Mouse (Mus musculus) gastrocnemius, postnatal 4 days (tissue): ENCODE results near the gene Dvl2. TPM values are rescaled to one million over a fixed set of nuclear protein-coding genes. Genes with fewer than 3 reads are reported as not detected.

Experiments used
- DNase-seq, 2 experiments: peaks; one replicate each; pipeline ENCODE4 v3.0.0; 2021 to 2022; ENCODE audit warnings: low spot score in 2 of 2, mixed read lengths in 2 of 2
- microRNA-seq: library from miRNA; unstranded; fragments of <30 nt; microRNA quantifications from one replicate; pipeline ENCODE4 v1.2.0, GENCODE M21; 2021
- total RNA-seq, 2 experiments: library from RNA; stranded (reverse); gene quantifications; 2 replicates each; pipeline ENCODE4 v1.2.3; 2021

The Dvl2 gene
- total RNA-seq, 2 experiments from 2014 or later: 19.1 to 22.8 TPM

- DNase-seq: no peak
These were observed 59.5 kb downstream of the Dvl2 start for GRCm38 (mm10) chr11:70059930-70060329.

Small RNA genes lying within 50 kb of the gene (microRNA-seq; reads per million reads assigned to microRNA genes)
- gene Gm44349 (not detected), gene Mir324 (1,177 reads per million, percentile 77 among the genes with 10 or more reads in this experiment)

Other genes starting within 250 kb of the Dvl2 start
- 10 to 100 TPM; 66.4 to 72.2 TPM for gene Polr2a, start 242.0 kb upstream of the Dvl2 start, total RNA-seq
- under 1 TPM in 1 of 2 experiments, not detected in 1; 0.25 TPM for gene Slc35g3, start 238.6 kb upstream of the Dvl2 start, total RNA-seq
- 10 to 100 TPM; 26.7 to 30.5 TPM for gene Zbtb4, start 234.7 kb upstream of the Dvl2 start, total RNA-seq
- gene Chrnb1, start 204.7 kb upstream of the Dvl2 start, total RNA-seq: 100 to 1,000 TPM in 1 of 2 experiments, 10 to 100 TPM in 1; 95.1 to 110 TPM
- 10 to 100 TPM; 10.1 to 13.8 TPM for gene Fgf11, start 198.7 kb upstream of the Dvl2 start, total RNA-seq
- not detected for gene Tmem102, start 195.0 kb upstream of the Dvl2 start, total RNA-seq
- gene Gm39566, start 185.3 kb upstream of the Dvl2 start, total RNA-seq: not detected
- not detected for gene Spem2, start 182.1 kb upstream of the Dvl2 start, total RNA-seq
- under 1 TPM in 1 of 2 experiments, not detected in 1; 0.34 TPM for gene Spem1, start 178.4 kb upstream of the Dvl2 start, total RNA-seq
- gene Nlgn2, start 162.8 kb upstream of the Dvl2 start, total RNA-seq: 10 to 100 TPM; 22.3 to 23.2 TPM
- gene Tmem256, start 162.1 kb upstream of the Dvl2 start, total RNA-seq: 100 to 1,000 TPM in 1 of 2 experiments, 10 to 100 TPM in 1; 97.5 to 141 TPM
- gene Plscr3, start 154.2 kb upstream of the Dvl2 start, total RNA-seq: 10 to 100 TPM; 39.3 to 41.4 TPM
- gene Tnk1, start 141.9 kb upstream of the Dvl2 start, total RNA-seq: under 1 TPM in 1 of 2 experiments, not detected in 1; 0.13 TPM
- not detected for gene Tmem95, start 122.6 kb upstream of the Dvl2 start, total RNA-seq
- 1 to 10 TPM; 3.5 to 4.7 TPM for gene Kctd11, start 119.2 kb upstream of the Dvl2 start, total RNA-seq
- 1 to 10 TPM in 1 of 2 experiments, under 1 TPM in 1; 0.65 to 1.1 TPM for gene Acap1, start 105.1 kb upstream of the Dvl2 start, total RNA-seq
- 1 to 10 TPM; 3.2 to 4.1 TPM for gene 2810408A11Rik, start 99.6 kb upstream of the Dvl2 start, total RNA-seq
- gene Neurl4, start 99.5 kb upstream of the Dvl2 start, total RNA-seq: 10 to 100 TPM; 32.3 to 36.9 TPM
- 10 to 100 TPM; 35.9 to 44.5 TPM for gene Gps2, start 86.7 kb upstream of the Dvl2 start, total RNA-seq
- gene Eif5a, start 78.6 kb upstream of the Dvl2 start, total RNA-seq: 100 to 1,000 TPM; 565 to 571 TPM
- 1 to 10 TPM; 5.1 to 6.4 TPM for gene Ybx2, start 64.8 kb upstream of the Dvl2 start, total RNA-seq
- gene Slc2a4, start 52.4 kb upstream of the Dvl2 start, total RNA-seq: 100 to 1,000 TPM; 111 to 142 TPM
- gene Cldn7, start 35.8 kb upstream of the Dvl2 start, total RNA-seq: under 1 TPM in 1 of 2 experiments, not detected in 1; 0.34 TPM
- 100 to 1,000 TPM; 204 to 229 TPM for gene Ctdnep1, start 19.4 kb upstream of the Dvl2 start, total RNA-seq
- gene Elp5, start 18.1 kb upstream of the Dvl2 start, total RNA-seq: 10 to 100 TPM; 61.9 to 63.7 TPM
- 100 to 1,000 TPM; 234 to 246 TPM for gene Gabarap, start 9.5 kb upstream of the Dvl2 start, total RNA-seq
- gene Phf23, start 4.8 kb upstream of the Dvl2 start, total RNA-seq: 10 to 100 TPM; 31.5 to 34.7 TPM
- 100 to 1,000 TPM; 233 to 241 TPM for gene Acadvl, start 14.8 kb downstream of the Dvl2 start, total RNA-seq
- gene Dlg4, start 16.3 kb downstream of the Dvl2 start, total RNA-seq: 10 to 100 TPM; 23.9 to 33.8 TPM
- under 1 TPM in 1 of 2 experiments, not detected in 1; 0.62 TPM for gene Asgr1, start 53.5 kb downstream of the Dvl2 start, total RNA-seq
- gene Asgr2, start 92.0 kb downstream of the Dvl2 start, total RNA-seq: under 1 TPM in 1 of 2 experiments, not detected in 1; 0.62 TPM
- gene Mgl2, start 129.7 kb downstream of the Dvl2 start, total RNA-seq: 1 to 10 TPM; 2.8 to 4.2 TPM
- gene Clec10a, start 155.6 kb downstream of the Dvl2 start, total RNA-seq: 10 to 100 TPM in 1 of 2 experiments, 1 to 10 TPM in 1; 8.6 to 10.5 TPM
- not detected for gene Slc16a11, start 212.2 kb downstream of the Dvl2 start, total RNA-seq
- gene Slc16a13, start 220.5 kb downstream of the Dvl2 start, total RNA-seq: 1 to 10 TPM; 2.6 to 3.2 TPM
- 10 to 100 TPM; 20.2 to 22.2 TPM for gene Bcl6b, start 229.2 kb downstream of the Dvl2 start, total RNA-seq
- gene 0610010K14Rik, start 237.3 kb downstream of the Dvl2 start, total RNA-seq: 10 to 100 TPM; 51.4 to 56.9 TPM
- gene Gm21988, start 239.2 kb downstream of the Dvl2 start, total RNA-seq: 1 to 10 TPM; 2.5 to 4.1 TPM
- 100 to 1,000 TPM in 1 of 2 experiments, 10 to 100 TPM in 1; 83.0 to 103 TPM for gene Rnasek, start 239.2 kb downstream of the Dvl2 start, total RNA-seq